ENCODE assay signal across 20 mouse cellular contexts in genomic region chr4:119968887-119969286, GRCm38 (mm10).
DNase-seq lines count a peak whose midpoint lies in the region; ATAC-seq and TF ChIP-seq lines count a peak whose summit lies in the region.
"Had no signal": no experiment of that assay in that cellular context is flagged by ENCODE, and none has a peak within 500 bp of the region (broad histone marks: within the 10 kb centered on the region; RNA-seq: fewer than 3 reads in every experiment).

No protein-coding gene starts in this region.

- no peak for ATAC-seq in forebrain, embryonic 16.5 days
- no peak for ATAC-seq in forebrain, embryonic 12.5 days (ENCODE audit: low FRiP score)
- ATAC-seq: activated CD4-positive, CD25-positive, alpha-beta regulatory T cell, adult 4 months; inflammation-experienced regulatory T-cells, adult 6 months; intestine, postnatal 0 days had no signal

- H3K4me1 ChIP-seq in cerebellum, adult 2 months (ENCODE audit: control insufficient read depth, insufficient read depth, low read length), result peaks cover 62% of the 10 kb centered on the region
- peaks cover 43% of the 10 kb centered on the region for H3K4me1 ChIP-seq in forebrain, embryonic 16.5 days (replicated peaks; ENCODE audit: control insufficient read depth, insufficient read depth, low read length)
- peaks cover 8% of the 10 kb centered on the region for H3K4me1 ChIP-seq in forebrain, embryonic 12.5 days
- peaks cover 39% of the 10 kb centered on the region for H3K4me1 ChIP-seq in cortical plate, adult 2 months (ENCODE audit: control insufficient read depth, insufficient read depth, low read length)

- WGBS in cerebellum, adult 2 months, result 61% methylated on average over 2 of the region's 2 CpGs
- WGBS in forebrain, embryonic 16.5 days, result 86% methylated on average over 2 of the region's 2 CpGs
- WGBS in forebrain, embryonic 12.5 days, result 85% methylated on average over 2 of the region's 2 CpGs

- H3K27me3 ChIP-seq in cerebellum, adult 2 months (ENCODE audit: control insufficient read depth, insufficient read depth, low read length), result no peaks in the 10 kb centered on the region
- H3K27me3 ChIP-seq in forebrain, embryonic 16.5 days (replicated peaks; ENCODE audit: control insufficient read depth, insufficient read depth, low read length), result no peaks in the 10 kb centered on the region
- no peaks in the 10 kb centered on the region; the same call in 1 of the 2 replicates for H3K27me3 ChIP-seq in forebrain, embryonic 12.5 days
- H3K27me3 ChIP-seq: embryonic facial prominence, embryonic 15.5 days; Patski had no signal

- H3K27ac ChIP-seq in cerebellum, adult 2 months (ENCODE audit: insufficient read depth, low read length), result no peak overlapping the region
- H3K27ac ChIP-seq in forebrain, embryonic 16.5 days (ENCODE audit: low read length), result peak overlapping the region; percentile 82; the same call in 1 of the 2 replicates
- H3K27ac ChIP-seq in forebrain, embryonic 12.5 days, result no peak overlapping the region
- peak overlapping the region; percentile 90 for H3K27ac ChIP-seq in left cerebral cortex, adult 2 months
- peak overlapping the region; percentile 53 for H3K27ac ChIP-seq in cortical plate, adult 2 months (ENCODE audit: insufficient read depth, low read length)
- H3K27ac ChIP-seq: gastrocnemius, adult 2 months had no signal

- TF ChIP-seq POLR2A in cerebellum, adult 2 months (IDR thresholded peaks at IDR 0.05; ENCODE audit: borderline replicate concordance, insufficient read depth, low read length), result no peak
- no peak for TF ChIP-seq POLR2A in cortical plate, adult 2 months (IDR thresholded peaks at IDR 0.05; ENCODE audit: extremely low read depth, insufficient read depth, low read length)

- peak; percentile 51 for DNase-seq in cerebellum, adult 9-10 months
- DNase-seq in cerebellum, adult 2 months, result no peak
- no peak for DNase-seq in left cerebral cortex, adult 2 months (ENCODE audit: extremely low spot score in 1 of 2, low spot score in 2 of 2)
- DNase-seq in left cerebral cortex, postnatal 25 days (ENCODE audit: low spot score in 2 of 2), result no peak
- DNase-seq: adrenal gland, postnatal 25 days; embryo, embryonic 11 days; gastrocnemius, adult 2 months; gastrocnemius, postnatal 25 days; heart, postnatal 10 days; heart, postnatal 4 days had no signal

- H3K9ac ChIP-seq in forebrain, embryonic 16.5 days (replicated peaks; ENCODE audit: low read depth, low read length), result no peak overlapping the region
- H3K9ac ChIP-seq in forebrain, embryonic 12.5 days, result no peak overlapping the region
- H3K9ac ChIP-seq: embryonic facial prominence, embryonic 15.5 days; hindbrain, embryonic 12.5 days had no signal

- H3K4me2 ChIP-seq in forebrain, embryonic 16.5 days (ENCODE audit: low read length), result no peak overlapping the region
- no peak overlapping the region for H3K4me2 ChIP-seq in forebrain, embryonic 12.5 days
- H3K4me2 ChIP-seq: embryonic facial prominence, embryonic 15.5 days; hindbrain, embryonic 12.5 days had no signal

- H3K9me3 ChIP-seq in forebrain, embryonic 16.5 days (ENCODE audit: control insufficient read depth, low read length), result no peaks in the 10 kb centered on the region
- H3K9me3 ChIP-seq in forebrain, embryonic 12.5 days, result no peaks in the 10 kb centered on the region
- H3K9me3 ChIP-seq: embryonic facial prominence, embryonic 15.5 days; hindbrain, embryonic 12.5 days had no signal

- H3K36me3 ChIP-seq in forebrain, embryonic 16.5 days (ENCODE audit: control insufficient read depth, insufficient read depth), result no peaks in the 10 kb centered on the region
- H3K36me3 ChIP-seq in forebrain, embryonic 12.5 days (replicated peaks), result no peaks in the 10 kb centered on the region
- H3K36me3 ChIP-seq: embryonic facial prominence, embryonic 15.5 days; hindbrain, embryonic 12.5 days had no signal

- intact Hi-C loops in left cerebral cortex, adult 2 months (cut with DNase I), result loop anchor here (5.0 kb wide), 2 partner anchors 87 to 157 kb away; no protein-coding TSS in a partner anchor
- intact Hi-C loops in left cerebral cortex, postnatal 25 days (cut with DNase I), result loop anchor here (5.0 kb wide), 3 partner anchors 67 to 212 kb away; no protein-coding TSS in a partner anchor

- H3K4me3 ChIP-seq in cerebellum, adult 2 months (replicated peaks; ENCODE audit: insufficient read depth, low read depth, low read length), result no peak overlapping the region
- H3K4me3 ChIP-seq in forebrain, embryonic 16.5 days (replicated peaks; ENCODE audit: low read length), result no peak overlapping the region
- no peak overlapping the region for H3K4me3 ChIP-seq in forebrain, embryonic 12.5 days (replicated peaks)
- H3K4me3 ChIP-seq in left cerebral cortex, adult 2 months, result no peak overlapping the region
- H3K4me3 ChIP-seq in cortical plate, adult 2 months (ENCODE audit: insufficient read depth, low read length), result no peak overlapping the region
- H3K4me3 ChIP-seq: embryonic facial prominence, embryonic 15.5 days; erythroblast, embryonic 14.5 days; gastrocnemius, adult 2 months; hindbrain, embryonic 12.5 days had no signal

- no peak for TF ChIP-seq CTCF in cerebellum, adult 2 months (IDR thresholded peaks at IDR 0.05; ENCODE audit: borderline replicate concordance, insufficient read depth, low read depth, low read length)
- no peak for TF ChIP-seq CTCF in left cerebral cortex, adult 2 months (IDR thresholded peaks at IDR 0.05)
- TF ChIP-seq CTCF in cortical plate, adult 2 months (IDR thresholded peaks at IDR 0.05; ENCODE audit: extremely low read depth, insufficient read depth, low read length), result no peak

Comparison
In these comparisons a context has a peak if more than half of its experiments do, and no peak if none do; other contexts are left out.
1. H3K27ac ChIP-seq: peak in forebrain, embryonic 16.5 days (single experiment), left cerebral cortex, adult 2 months (single experiment) and cortical plate, adult 2 months (single experiment); none in cerebellum, adult 2 months (single experiment) and forebrain, embryonic 12.5 days (single experiment).